Mouse (Mus musculus) kidney, postnatal 10 days (tissue): Measurements from ENCODE around the gene Vmn1r34.
"Not testable (repeated sequence)": the region's sequence is repeated elsewhere in the genome, so short reads cannot be mapped to it uniquely, and the experiment has no call there.

Experiments used
- DNase-seq: peaks from one replicate; pipeline ENCODE4 v3.0.0; 2021; ENCODE audit warnings: mixed read lengths

The Vmn1r34 gene

DNA sequence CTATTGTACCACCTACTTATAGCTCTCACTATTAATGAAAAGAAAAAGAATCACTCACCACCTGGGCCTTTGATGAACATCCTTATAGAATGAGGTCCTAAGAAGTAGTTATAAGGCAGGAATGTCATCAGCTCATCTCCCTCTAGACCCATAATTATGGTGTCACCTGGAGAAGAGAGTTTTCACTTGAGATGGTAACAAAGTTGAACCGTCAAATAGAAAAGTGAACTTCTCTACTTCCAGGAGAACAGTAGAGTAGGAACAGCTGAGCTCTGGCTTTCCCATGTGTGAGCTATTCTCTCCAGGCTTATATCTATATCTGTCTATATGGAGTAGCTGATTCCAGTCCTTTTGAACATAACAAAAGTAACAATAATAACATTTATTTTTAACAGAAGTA, at the start of gene Vmn1r34:
Gene Vmn1r34, minus strand, starts transcription at position 101 of the 400 bp plus-strand sequence.
- DNase-seq, result no peak

DNA sequence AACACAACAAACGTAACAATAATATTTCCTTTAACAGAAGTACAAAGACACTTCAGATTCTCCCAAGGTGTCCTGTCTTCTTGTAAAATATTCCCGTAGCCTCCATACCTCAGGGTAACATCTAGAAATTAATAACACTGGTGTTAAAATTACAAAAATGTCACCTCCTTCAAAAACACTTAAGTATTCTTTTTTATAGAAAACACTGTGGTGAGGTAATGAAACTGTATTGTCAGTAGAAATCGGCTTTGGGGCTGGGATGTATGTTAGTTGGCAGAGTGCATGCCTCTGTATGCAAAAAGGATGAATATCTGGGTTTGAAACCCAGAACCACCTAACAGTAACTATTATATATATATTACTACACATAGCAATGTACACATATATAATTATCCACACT, 42.1 kb upstream of the Vmn1r34 start, which contains the start of gene Vmn1r35:
Gene Vmn1r35, minus strand, starts transcription at position 101 of the 400 bp plus-strand sequence.
- no peak for DNase-seq

DNA sequence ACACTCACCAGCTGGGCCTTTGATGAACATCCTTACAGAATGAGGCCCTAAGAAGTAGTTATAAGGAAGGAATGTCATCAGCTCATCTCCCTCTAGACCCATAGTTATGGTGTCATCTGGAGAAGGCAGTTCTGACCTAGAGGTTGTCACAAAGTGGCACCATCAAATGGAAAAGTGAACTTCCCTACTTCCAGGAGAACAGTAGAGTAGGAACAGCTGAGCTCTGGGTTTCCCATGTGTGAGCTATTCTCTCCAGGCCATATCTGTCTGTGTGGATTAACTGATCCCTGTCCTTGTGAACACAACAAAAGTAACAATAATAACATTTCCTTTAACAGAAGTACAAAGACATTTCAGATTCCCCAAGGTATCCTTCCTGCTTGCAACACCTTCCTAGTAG, 25.5 kb downstream of the Vmn1r34 start, which contains the start of gene Vmn1r33:
Gene Vmn1r33, minus strand, starts transcription at position 101 of the 400 bp plus-strand sequence.
- DNase-seq, result not testable (repeated sequence)

DNA sequence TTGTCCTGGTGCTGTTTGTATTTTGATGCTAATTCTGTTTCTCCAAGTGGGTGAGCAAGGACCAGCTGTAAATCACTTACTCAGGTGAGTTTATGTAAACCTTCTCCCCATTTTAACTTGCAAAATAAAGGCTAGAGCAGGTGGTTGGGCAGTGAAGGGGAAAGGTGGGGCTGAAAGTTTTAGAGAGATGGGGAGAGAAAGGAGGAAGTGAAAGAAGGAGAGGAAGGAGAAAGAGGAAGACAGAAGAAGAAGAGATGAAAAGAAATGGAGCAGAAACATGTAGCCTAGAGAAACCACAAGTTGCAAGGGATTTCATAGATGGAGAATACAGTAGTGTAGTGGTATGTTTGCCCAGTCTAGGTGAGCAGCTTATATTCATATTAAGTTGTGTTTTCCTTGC, 47.9 kb downstream of the Vmn1r34 start:
- DNase-seq, result no peak
